Mouse (Mus musculus): ENCODE results near the gene Ube2o.
"Not testable (repeated sequence)": the region's sequence is repeated elsewhere in the genome, so short reads cannot be mapped to it uniquely, and the experiment has no call there.

The Ube2o gene

GRCm38 (mm10) chr11:116515330-116516020 is 65.8 kb downstream of the Ube2o start:
- no peak for DNase-seq (ENCODE audit: low read depth, low spot score)

DNA sequence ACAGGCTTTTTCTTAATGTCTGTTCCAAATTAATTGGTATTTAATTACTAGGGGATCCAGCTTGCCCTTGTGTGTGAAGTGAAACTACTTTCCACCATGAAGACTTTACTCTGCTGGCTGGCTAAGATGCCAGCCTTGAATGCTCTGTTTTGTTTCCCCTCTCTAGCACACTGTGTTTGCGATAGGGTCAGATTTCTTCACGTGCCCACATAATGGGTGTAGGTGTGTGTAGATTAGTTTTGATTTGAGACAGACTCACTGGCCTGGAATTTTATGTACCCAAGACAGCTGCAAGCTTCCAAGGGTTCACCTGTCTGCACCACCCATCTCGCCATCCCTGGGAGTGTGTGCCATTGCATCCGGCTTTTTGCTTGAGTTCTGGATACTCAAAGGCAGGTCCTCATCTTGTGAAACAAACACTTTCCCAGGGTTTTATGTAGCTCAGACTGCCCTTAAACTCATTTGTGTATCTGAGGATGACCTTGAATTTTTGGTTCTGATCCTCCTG is 67.7 kb downstream of the Ube2o start:
- DNase-seq (ENCODE audit: low read depth, low spot score) = no peak

DNA sequence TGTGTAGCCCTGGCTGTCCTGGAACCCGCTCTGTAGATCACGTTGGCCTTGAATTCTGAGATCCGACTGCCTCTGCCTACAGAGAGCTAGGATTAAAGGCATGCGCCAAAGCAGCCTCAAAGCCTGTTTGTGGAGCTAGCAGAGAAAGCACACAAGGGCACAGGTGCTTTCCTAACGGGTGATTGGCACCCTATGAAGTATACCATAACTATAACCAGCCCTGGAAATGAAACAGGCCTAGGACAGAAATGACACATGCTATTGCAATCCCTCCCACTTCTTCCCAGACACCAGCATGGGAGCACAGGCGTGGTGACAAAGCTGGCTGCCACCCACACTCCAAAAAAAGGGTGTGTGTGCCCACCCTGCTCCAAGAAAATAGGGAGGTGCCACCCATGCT is 68.3 kb downstream of the Ube2o start:
- DNase-seq (ENCODE audit: low read depth, low spot score) = no peak

- DNase-seq (ENCODE audit: low read depth, low spot score) = no peak
Measured at GRCm38 (mm10) chr11:116512154-116512553, 69.1 kb downstream of the Ube2o start.

DNA sequence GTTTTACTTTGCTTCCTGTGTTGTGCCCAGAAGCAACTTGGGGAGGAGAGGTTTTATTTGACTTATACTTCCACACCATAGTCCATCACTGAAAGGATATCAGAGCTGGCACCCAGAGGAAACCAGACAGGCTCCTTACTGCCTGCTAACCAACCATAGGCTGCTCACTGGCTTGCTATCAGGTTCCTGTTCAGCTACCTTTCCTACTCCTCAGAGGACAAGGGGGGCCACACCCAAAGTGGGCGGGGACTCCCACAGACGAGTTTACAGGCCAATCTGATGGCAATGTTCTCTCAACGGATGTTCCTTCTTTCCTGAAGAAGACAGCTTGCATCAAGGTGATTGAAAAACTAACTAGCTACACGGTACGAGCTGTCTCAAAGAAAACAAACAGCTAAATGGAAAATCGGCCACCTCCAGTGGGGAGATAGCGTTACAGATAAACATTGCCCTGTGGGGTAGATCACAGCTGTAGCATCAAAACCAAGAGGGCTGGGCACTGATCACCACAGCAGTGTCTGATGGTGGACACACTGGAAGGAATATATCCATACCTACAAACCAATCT is 69.9 kb downstream of the Ube2o start:
- DNase-seq (ENCODE audit: low read depth, low spot score) = no peak

- no peak for DNase-seq (ENCODE audit: low read depth, low spot score)
Measured at GRCm38 (mm10) chr11:116508689-116509088, 72.6 kb downstream of the Ube2o start.

DNA sequence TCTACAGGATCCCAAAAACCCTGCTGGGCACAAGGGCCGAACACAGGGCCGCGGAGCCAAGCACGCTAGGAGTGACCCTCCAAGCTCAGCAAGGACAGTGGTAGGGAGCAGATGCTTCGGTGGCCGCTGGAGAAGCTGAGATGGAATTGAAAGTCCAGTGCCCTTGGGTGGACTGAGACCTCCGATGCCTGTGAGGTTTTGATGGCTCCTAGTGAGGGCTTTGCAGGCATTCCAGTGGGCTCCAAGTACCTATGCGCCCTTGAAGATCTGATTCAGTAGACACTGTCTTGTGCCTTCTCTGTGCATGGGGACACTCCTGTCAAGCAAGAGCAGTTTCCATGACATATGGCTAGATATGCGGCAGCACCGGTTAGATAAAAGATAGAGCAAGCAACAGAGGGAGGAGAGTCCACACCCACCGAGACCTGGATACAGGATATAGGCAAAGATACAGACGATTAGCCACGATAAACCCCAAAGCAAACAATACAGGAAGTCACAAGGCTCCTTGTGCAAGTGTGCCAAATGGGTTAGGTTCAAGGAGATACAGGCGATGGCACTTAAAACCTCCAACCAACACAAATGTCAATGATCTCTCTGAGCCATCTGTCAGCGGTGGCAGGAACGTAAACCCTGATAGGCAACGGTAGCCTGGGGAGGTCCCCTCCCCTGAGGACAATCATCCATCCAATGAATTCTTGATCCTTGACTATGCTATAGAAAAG is 74.9 kb downstream of the Ube2o start:
- DNase-seq (ENCODE audit: low read depth, low spot score) = no peak

- DNase-seq (ENCODE audit: low read depth, low spot score) = no peak
Measured at GRCm38 (mm10) chr11:116505573-116505972, 75.7 kb downstream of the Ube2o start.

DNA sequence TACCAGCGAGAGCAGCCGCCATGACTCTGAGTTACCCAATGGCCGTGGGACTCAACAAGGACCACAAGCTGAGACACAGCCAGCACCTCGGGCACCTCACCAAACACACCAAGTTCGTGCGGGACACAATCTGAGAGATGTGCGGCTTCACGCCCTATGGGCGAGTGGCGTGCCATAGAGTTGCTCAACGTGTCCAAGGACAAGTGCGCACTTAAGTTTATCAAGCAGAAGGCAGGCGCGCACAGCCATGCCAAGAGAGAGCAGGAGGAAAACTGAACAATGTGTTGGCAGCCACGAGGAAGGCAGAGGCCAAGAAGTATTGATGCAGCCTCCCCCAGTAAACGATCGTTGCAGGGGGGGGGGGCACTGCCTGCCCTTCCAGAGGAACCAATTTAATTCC is 76.7 kb downstream of the Ube2o start:
- DNase-seq (ENCODE audit: low read depth, low spot score) = no peak

- DNase-seq (ENCODE audit: low read depth, low spot score) = no peak
Measured at GRCm38 (mm10) chr11:116501005-116501746, 80.1 kb downstream of the Ube2o start.

- DNase-seq (ENCODE audit: low read depth, low spot score) = no peak
Measured at GRCm38 (mm10) chr11:116499018-116499417, 82.2 kb downstream of the Ube2o start.

- no peak for DNase-seq (ENCODE audit: low read depth, low spot score)
Measured at GRCm38 (mm10) chr11:116498596-116498995, 82.7 kb downstream of the Ube2o start.

- DNase-seq (ENCODE audit: low read depth, low spot score) = no peak
Measured at GRCm38 (mm10) chr11:116497313-116497712, 83.9 kb downstream of the Ube2o start.

DNA sequence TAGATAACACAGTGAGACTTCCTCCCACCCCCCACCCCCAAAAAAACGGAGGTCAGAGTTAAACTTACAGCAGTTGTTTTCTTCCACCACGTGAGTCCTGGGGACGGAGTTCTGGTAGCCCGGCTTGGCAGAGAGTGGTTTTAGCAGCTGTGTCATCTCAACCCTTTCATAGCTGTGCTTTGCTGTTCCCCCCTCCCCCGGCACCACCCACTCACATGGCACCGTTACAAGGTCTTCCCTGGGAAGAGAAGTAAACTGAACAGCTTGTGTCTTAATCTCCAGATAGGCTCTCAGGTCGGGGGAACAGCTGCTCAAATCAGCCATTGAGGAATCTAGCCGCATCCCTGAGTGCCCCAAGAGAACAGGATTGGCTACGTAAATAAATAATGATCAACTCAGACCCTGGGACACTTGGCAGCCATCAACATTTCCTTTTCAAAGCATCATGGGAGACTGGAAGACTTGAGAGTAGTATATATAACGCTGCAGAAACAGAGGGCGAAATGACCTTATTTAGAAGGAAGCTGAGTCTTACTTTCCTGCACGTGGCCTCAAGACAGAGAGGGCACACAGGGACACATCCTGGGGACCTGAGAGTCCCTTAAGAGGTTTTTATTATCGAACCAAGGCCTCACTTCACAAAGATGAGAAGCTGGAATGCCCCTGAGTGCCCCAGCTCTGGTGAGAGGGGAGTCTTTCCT is 86.6 kb downstream of the Ube2o start:
- no peak for DNase-seq (ENCODE audit: low read depth, low spot score)

DNA sequence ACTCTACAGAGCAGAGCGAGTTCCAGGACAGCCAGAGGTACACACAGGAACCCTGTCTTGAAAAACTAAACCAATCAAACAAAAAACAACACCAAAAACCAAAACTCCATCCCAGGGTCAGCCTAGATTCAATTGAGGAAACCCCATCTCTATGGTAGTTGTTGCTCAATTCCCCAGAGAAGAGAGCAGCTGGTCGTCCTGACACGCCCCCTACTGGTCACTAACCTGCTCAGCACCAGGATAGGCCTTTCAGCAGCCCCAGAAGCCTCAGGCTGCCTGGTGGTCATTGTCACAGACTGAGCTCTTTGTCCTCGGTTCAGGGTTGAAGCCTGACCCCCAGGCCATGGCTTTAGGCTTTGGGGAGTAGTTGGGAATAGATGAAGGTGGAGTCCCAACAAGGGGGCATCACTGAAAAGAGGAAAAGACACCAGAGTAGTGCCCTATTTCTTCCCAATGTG is 87.4 kb downstream of the Ube2o start, which contains the start of gene Prpsap1:
Gene Prpsap1, minus strand, starts transcription at position 408 of the 458 bp plus-strand sequence.
- no peak for DNase-seq (ENCODE audit: low read depth, low spot score)

GRCm38 (mm10) chr11:116493191-116493590 is 88.1 kb downstream of the Ube2o start:
- no peak for DNase-seq (ENCODE audit: low read depth, low spot score)

GRCm38 (mm10) chr11:116492507-116492906 is 88.7 kb downstream of the Ube2o start:
- not testable (repeated sequence) for DNase-seq (ENCODE audit: low read depth, low spot score)

DNA sequence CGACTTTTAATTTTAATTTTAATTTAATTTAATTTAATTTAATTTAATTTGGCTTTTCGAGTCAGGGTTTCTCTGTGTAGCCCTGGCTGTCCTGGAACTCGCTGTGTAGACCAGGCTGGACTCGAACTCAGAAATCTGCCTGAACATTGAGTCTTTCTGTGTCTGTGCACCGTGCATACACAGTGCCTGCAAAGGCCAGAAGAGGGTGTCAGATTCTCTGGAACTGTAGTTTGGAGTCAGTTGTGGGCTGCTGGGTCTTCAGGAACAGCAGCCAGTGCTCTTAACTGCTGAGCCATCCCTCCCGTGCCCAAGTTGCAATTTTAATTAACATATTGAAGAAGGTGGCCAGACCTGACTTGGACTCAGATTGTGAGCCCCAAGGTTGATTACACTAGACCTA is 89.9 kb downstream of the Ube2o start:
- DNase-seq (ENCODE audit: low read depth, low spot score) = no peak

DNA sequence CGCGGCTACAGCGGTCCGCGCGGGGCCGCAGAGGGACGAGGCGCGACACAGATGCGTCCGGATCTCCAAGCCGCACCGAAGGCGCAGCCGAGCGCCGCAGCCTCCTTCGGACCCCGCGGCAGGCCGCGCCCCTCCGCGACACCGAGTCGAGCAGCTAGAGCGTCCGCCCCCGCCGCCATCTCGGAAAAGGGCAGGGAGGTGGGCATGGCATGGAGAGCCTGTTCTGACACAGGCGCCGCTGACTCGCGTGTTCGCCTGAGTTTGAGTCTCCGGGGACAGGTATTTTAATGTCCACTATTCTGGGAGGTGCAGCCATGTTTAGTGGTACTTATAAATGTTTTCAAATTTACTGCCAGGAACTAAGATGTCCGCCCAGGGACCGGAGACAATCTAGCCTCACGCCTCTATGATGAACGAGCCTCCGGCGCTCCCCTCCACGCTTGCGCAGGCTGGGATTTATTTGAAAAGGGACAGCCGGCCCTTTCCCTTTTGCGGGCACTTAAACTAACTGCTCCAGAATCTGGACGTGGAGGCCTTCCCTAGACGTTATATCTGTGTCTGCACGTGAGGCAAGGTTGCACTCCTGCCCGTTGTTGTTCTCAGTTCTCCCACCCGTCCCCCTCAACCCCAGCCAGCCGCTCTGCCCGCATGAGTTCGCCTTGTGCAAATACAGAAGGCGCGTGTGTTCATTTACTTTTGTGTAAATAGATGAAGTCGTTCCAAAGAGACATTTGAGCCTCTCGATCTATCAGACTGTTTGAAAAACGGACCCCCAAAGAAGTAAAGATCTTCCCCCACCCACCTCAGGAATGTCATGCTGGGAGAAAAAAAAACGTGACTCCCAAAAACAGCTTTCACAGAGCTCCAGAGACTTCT is 90.8 kb downstream of the Ube2o start:
- peak; percentile 93 for DNase-seq (ENCODE audit: low read depth, low spot score)

- no peak for DNase-seq (ENCODE audit: low read depth, low spot score)
Measured at GRCm38 (mm10) chr11:116489771-116490231, 91.4 kb downstream of the Ube2o start.

Data from WW6 (cell line).